Mouse (Mus musculus) stomach, postnatal 0 days (tissue): ENCODE data around the gene Zfp316.

Experiments used
- CTCF ChIP-seq: IDR thresholded peaks from 2 replicates; pipeline ENCODE4 v1.5.1; 2016; ENCODE audit warnings: antibody characterized with exemption, low read depth, mild to moderate bottlenecking, moderate library complexity
- EP300 ChIP-seq: optimal IDR thresholded peaks from 2 replicates; pipeline ENCODE3; 2016; ENCODE audit warnings: antibody characterized with exemption

DNA sequence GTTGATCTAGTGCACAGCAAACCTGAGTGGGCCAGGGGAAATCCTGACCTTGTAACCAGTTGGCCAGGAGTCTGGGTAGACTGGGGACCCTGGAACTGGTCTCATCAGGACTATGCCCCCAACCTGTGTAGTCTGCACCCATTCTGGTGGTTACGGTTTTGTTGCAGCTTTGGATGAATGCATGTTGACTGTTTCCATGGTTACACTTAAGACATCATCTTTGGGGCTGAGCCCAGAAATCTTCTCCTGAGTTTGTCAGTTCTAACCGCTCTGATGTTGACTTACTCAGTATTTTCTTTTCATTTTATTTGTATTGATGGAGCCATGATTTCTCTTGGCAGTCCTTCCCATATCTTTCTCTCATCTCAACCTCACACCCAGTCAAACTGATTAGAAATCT, 25.5 kb upstream of the Zfp316 start:
- TF ChIP-seq CTCF, result no peak
- TF ChIP-seq EP300, result no peak
